Mouse (Mus musculus): ENCODE data around the gene Kcnk3. TPM values are rescaled to one million over a fixed set of nuclear protein-coding genes. Genes with fewer than 3 reads are reported as not detected.

The Kcnk3 gene
- polyA plus RNA-seq, 1 experiment from 2014 or later = 11.7 TPM

- Histone ChIP-seq H3K36me3 (replicated peaks; ENCODE audit: control insufficient read depth, insufficient read depth) (no peaks in the 10 kb centered on the region), H3K27ac (no peak overlapping the region), H3K4me1 (replicated peaks; ENCODE audit: control insufficient read depth, insufficient read depth, low read length) (no peaks in the 10 kb centered on the region), H3K27me3 (ENCODE audit: control insufficient read depth, insufficient read depth, low read length) (peaks cover under 1% of the 10 kb centered on the region; the same call in 1 of the 2 replicates), H3K4me3 (replicated peaks; ENCODE audit: low read length) (no peak overlapping the region), H3K9ac (no peak overlapping the region), H3K4me2 (replicated peaks) (no peak overlapping the region), H3K9me3 (ENCODE audit: control insufficient read depth, low read length) (no peaks in the 10 kb centered on the region)
- no peak for ATAC-seq (ENCODE audit: low FRiP score)
- 58% methylated on average over 6 of the region's 6 CpGs for WGBS
- no peak for DNase-seq (ENCODE audit: low spot score)
These were observed 7.2 kb upstream of the Kcnk3 start for GRCm38 (mm10) chr5:30580725-30581124.

- Histone ChIP-seq H3K4me3 (replicated peaks; ENCODE audit: low read length) (no peak overlapping the region), H3K4me1 (replicated peaks; ENCODE audit: control insufficient read depth, insufficient read depth, low read length) (no peaks in the 10 kb centered on the region), H3K9me3 (ENCODE audit: control insufficient read depth, low read length) (no peaks in the 10 kb centered on the region), H3K27ac (no peak overlapping the region), H3K4me2 (replicated peaks) (no peak overlapping the region), H3K36me3 (replicated peaks; ENCODE audit: control insufficient read depth, insufficient read depth) (no peaks in the 10 kb centered on the region), H3K9ac (no peak overlapping the region), H3K27me3 (ENCODE audit: control insufficient read depth, insufficient read depth, low read length) (peaks cover 8% of the 10 kb centered on the region; the same call in 1 of the 2 replicates)
- DNase-seq (ENCODE audit: low spot score) = no peak
- no peak for ATAC-seq (ENCODE audit: low FRiP score)
- 88% methylated on average over 5 of the region's 5 CpGs for WGBS
These were observed 6.0 kb upstream of the Kcnk3 start for GRCm38 (mm10) chr5:30582017-30582416.

GRCm38 (mm10) chr5:30586616-30587015, 1.4 kb upstream of the Kcnk3 start:
- no peak for DNase-seq (ENCODE audit: low spot score)
- WGBS = 83% methylated on average over 3 of the region's 3 CpGs
- Histone ChIP-seq H3K4me3 (replicated peaks; ENCODE audit: low read length) (no peak overlapping the region), H3K9me3 (ENCODE audit: control insufficient read depth, low read length) (no peaks in the 10 kb centered on the region), H3K9ac (no peak overlapping the region), H3K27me3 (ENCODE audit: control insufficient read depth, insufficient read depth, low read length) (peaks cover 28% of the 10 kb centered on the region), H3K4me2 (replicated peaks) (no peak overlapping the region), H3K27ac (no peak overlapping the region), H3K4me1 (replicated peaks; ENCODE audit: control insufficient read depth, insufficient read depth, low read length) (peaks cover 31% of the 10 kb centered on the region), H3K36me3 (replicated peaks; ENCODE audit: control insufficient read depth, insufficient read depth) (no peaks in the 10 kb centered on the region)
- no peak for ATAC-seq (ENCODE audit: low FRiP score)

- H3K9ac ChIP-seq = peak overlapping the region; percentile 87
- peaks cover 32% of the 10 kb centered on the region for H3K4me1 ChIP-seq (replicated peaks; ENCODE audit: control insufficient read depth, insufficient read depth, low read length)
- peak overlapping the region; percentile 71 for H3K4me3 ChIP-seq (replicated peaks; ENCODE audit: low read length)
- H3K4me2 ChIP-seq (replicated peaks) = peak overlapping the region; percentile 98
- DNase-seq (ENCODE audit: low spot score) = no peak
- no peaks in the 10 kb centered on the region for H3K36me3 ChIP-seq (replicated peaks; ENCODE audit: control insufficient read depth, insufficient read depth)
- H3K9me3 ChIP-seq (ENCODE audit: control insufficient read depth, low read length) = no peaks in the 10 kb centered on the region
- ATAC-seq (ENCODE audit: low FRiP score) = no peak; the same call in 1 of the 2 replicates
- H3K27me3 ChIP-seq (ENCODE audit: control insufficient read depth, insufficient read depth, low read length) = peaks cover 28% of the 10 kb centered on the region
- no peak overlapping the region for H3K27ac ChIP-seq
- WGBS = 34% methylated on average over 2 of the region's 2 CpGs
These were observed 869 bp upstream of the Kcnk3 start for GRCm38 (mm10) chr5:30587101-30587500.

GRCm38 (mm10) chr5:30588301-30588968, 465 bp downstream of the Kcnk3 start:
- ATAC-seq (ENCODE audit: low FRiP score) (peak; percentile 64), DNase-seq (ENCODE audit: low spot score) (peak; percentile 62)
- Histone ChIP-seq H3K27ac (peak overlapping the region; percentile 79), H3K9ac (peak overlapping the region; percentile 87), H3K4me3 (replicated peaks; ENCODE audit: low read length) (peak overlapping the region; percentile 71), H3K4me2 (replicated peaks) (peak overlapping the region; percentile 98), H3K9me3 (ENCODE audit: control insufficient read depth, low read length) (no peaks in the 10 kb centered on the region), H3K27me3 (ENCODE audit: control insufficient read depth, insufficient read depth, low read length) (peaks cover 28% of the 10 kb centered on the region), H3K36me3 (replicated peaks; ENCODE audit: control insufficient read depth, insufficient read depth) (no peaks in the 10 kb centered on the region), H3K4me1 (replicated peaks; ENCODE audit: control insufficient read depth, insufficient read depth, low read length) (peaks cover 33% of the 10 kb centered on the region)
- under 1% methylated on average over 67 of the region's 70 CpGs for WGBS

- H3K27me3 ChIP-seq (ENCODE audit: control insufficient read depth, insufficient read depth, low read length) = peaks cover 28% of the 10 kb centered on the region
- ATAC-seq (ENCODE audit: low FRiP score) (no peak), DNase-seq (ENCODE audit: low spot score) (no peak)
- H3K36me3 ChIP-seq (replicated peaks; ENCODE audit: control insufficient read depth, insufficient read depth) = no peaks in the 10 kb centered on the region
- no peak overlapping the region for H3K27ac ChIP-seq
- H3K4me2 ChIP-seq (replicated peaks) = peak overlapping the region; percentile 98
- peak overlapping the region; percentile 71 for H3K4me3 ChIP-seq (replicated peaks; ENCODE audit: low read length)
- peaks cover 39% of the 10 kb centered on the region for H3K4me1 ChIP-seq (replicated peaks; ENCODE audit: control insufficient read depth, insufficient read depth, low read length)
- no peaks in the 10 kb centered on the region for H3K9me3 ChIP-seq (ENCODE audit: control insufficient read depth, low read length)
- peak overlapping the region; percentile 87 for H3K9ac ChIP-seq
- WGBS = 42% methylated on average over 4 of the region's 4 CpGs
These were observed 1.1 kb downstream of the Kcnk3 start for GRCm38 (mm10) chr5:30589069-30589468.

GRCm38 (mm10) chr5:30589546-30589945, 1.6 kb downstream of the Kcnk3 start:
- H3K9ac ChIP-seq = 0 out of 2 replicates have a peak overlapping the region, but pooled peaks have one; percentile 87
- 79% methylated on average over 3 of the region's 3 CpGs for WGBS
- H3K9me3 ChIP-seq (ENCODE audit: control insufficient read depth, low read length) = no peaks in the 10 kb centered on the region
- H3K27me3 ChIP-seq (ENCODE audit: control insufficient read depth, insufficient read depth, low read length) = peaks cover 28% of the 10 kb centered on the region
- H3K36me3 ChIP-seq (replicated peaks; ENCODE audit: control insufficient read depth, insufficient read depth) = no peaks in the 10 kb centered on the region
- H3K4me3 ChIP-seq (replicated peaks; ENCODE audit: low read length) = peak overlapping the region; percentile 71
- DNase-seq (ENCODE audit: low spot score) (no peak), ATAC-seq (ENCODE audit: low FRiP score) (no peak)
- peaks cover 44% of the 10 kb centered on the region for H3K4me1 ChIP-seq (replicated peaks; ENCODE audit: control insufficient read depth, insufficient read depth, low read length)
- peak overlapping the region; percentile 98 for H3K4me2 ChIP-seq (replicated peaks)
- no peak overlapping the region for H3K27ac ChIP-seq

GRCm38 (mm10) chr5:30590231-30590630, 2.3 kb downstream of the Kcnk3 start:
- H3K27ac ChIP-seq = no peak overlapping the region
- H3K36me3 ChIP-seq (replicated peaks; ENCODE audit: control insufficient read depth, insufficient read depth) = no peaks in the 10 kb centered on the region
- WGBS = 73% methylated on average over 5 of the region's 5 CpGs
- peaks cover 28% of the 10 kb centered on the region for H3K27me3 ChIP-seq (ENCODE audit: control insufficient read depth, insufficient read depth, low read length)
- H3K4me1 ChIP-seq (replicated peaks; ENCODE audit: control insufficient read depth, insufficient read depth, low read length) = peaks cover 44% of the 10 kb centered on the region
- no peak overlapping the region for H3K9ac ChIP-seq
- DNase-seq (ENCODE audit: low spot score) (no peak), ATAC-seq (ENCODE audit: low FRiP score) (no peak)
- H3K4me2 ChIP-seq (replicated peaks) = 0 out of 2 replicates have a peak overlapping the region, but pooled peaks have one; percentile 98
- H3K9me3 ChIP-seq (ENCODE audit: control insufficient read depth, low read length) = no peaks in the 10 kb centered on the region
- H3K4me3 ChIP-seq (replicated peaks; ENCODE audit: low read length) = no peak overlapping the region

GRCm38 (mm10) chr5:30591205-30591731, 3.3 kb downstream of the Kcnk3 start:
- ATAC-seq (ENCODE audit: low FRiP score) (no peak), DNase-seq (ENCODE audit: low spot score) (no peak)
- no peak overlapping the region for H3K4me3 ChIP-seq (replicated peaks; ENCODE audit: low read length)
- 53% methylated on average over 5 of the region's 5 CpGs for WGBS
- no peak overlapping the region for H3K9ac ChIP-seq
- no peak overlapping the region for H3K4me2 ChIP-seq (replicated peaks)
- no peaks in the 10 kb centered on the region for H3K9me3 ChIP-seq (ENCODE audit: control insufficient read depth, low read length)
- no peak overlapping the region for H3K27ac ChIP-seq
- H3K36me3 ChIP-seq (replicated peaks; ENCODE audit: control insufficient read depth, insufficient read depth) = no peaks in the 10 kb centered on the region
- H3K4me1 ChIP-seq (replicated peaks; ENCODE audit: control insufficient read depth, insufficient read depth, low read length) = peaks cover 44% of the 10 kb centered on the region
- peaks cover 22% of the 10 kb centered on the region for H3K27me3 ChIP-seq (ENCODE audit: control insufficient read depth, insufficient read depth, low read length)

All from hindbrain, embryonic 14.5 days (tissue).